Mouse (Mus musculus): ENCODE data around the gene Bcl9. TPM values are rescaled to one million over a fixed set of nuclear protein-coding genes. Genes with fewer than 3 reads are reported as not detected.

Bcl9 gene
- polyA plus RNA-seq, 1 experiment, result 4.9 TPM

DNA sequence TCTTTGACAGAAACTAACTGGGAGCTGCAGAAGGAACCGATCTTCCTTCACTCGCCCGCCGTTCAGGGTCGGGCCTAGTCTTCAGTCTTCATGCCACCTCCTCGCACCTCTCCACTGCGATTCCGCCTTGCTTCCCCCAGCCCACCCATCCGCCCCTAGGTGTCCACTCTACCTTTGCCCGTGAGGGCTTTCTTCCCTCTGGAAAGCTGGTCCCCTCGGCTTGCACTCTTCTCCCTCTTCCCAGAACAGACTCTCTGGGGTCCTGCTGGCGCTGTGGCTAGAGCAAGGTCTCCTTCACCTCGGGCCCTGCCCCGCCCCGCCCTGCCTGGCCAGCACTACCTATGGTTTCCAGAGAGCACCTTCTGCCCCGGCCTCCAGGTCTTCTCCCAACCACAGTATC, 69.7 kb downstream of the Bcl9 start:
- TF ChIP-seq FOSL1 (IDR thresholded peaks at IDR 0.05; ENCODE audit: insufficient read depth, low read length, poor library complexity, severe bottlenecking), result no peak
- TF ChIP-seq MYOG (IDR thresholded peaks at IDR 0.05; ENCODE audit: control insufficient read depth, extremely low read depth, insufficient read length), result no peak
- no peak for TF ChIP-seq CTCF (IDR thresholded peaks at IDR 0.05; ENCODE audit: control insufficient read depth, insufficient read depth, insufficient read length)
- no peak for TF ChIP-seq MAX (IDR thresholded peaks at IDR 0.05)
- no peak for TF ChIP-seq CEBPB (IDR thresholded peaks at IDR 0.05; ENCODE audit: low read depth)
- no peak for TF ChIP-seq USF1 (IDR thresholded peaks at IDR 0.05; ENCODE audit: low read depth)
- no peak for TF ChIP-seq MYOD1 (IDR thresholded peaks at IDR 0.05; ENCODE audit: control insufficient read depth, insufficient read length, low read depth)
- H3ac ChIP-seq (ENCODE audit: control insufficient read depth, insufficient read length, low read depth), result peak overlapping the region; percentile 68
- peaks cover 3% of the 10 kb centered on the region for H3K36me3 ChIP-seq (ENCODE audit: control insufficient read depth, insufficient read depth)
- no peaks in the 10 kb centered on the region for H3K79me2 ChIP-seq (ENCODE audit: control insufficient read depth, insufficient read depth)
- peak overlapping the region; percentile 36 for H3K4me3 ChIP-seq (ENCODE audit: insufficient read depth, poor library complexity, severe bottlenecking)
- H3K79me3 ChIP-seq (ENCODE audit: low read depth), result peaks cover 2% of the 10 kb centered on the region
- H3K27me3 ChIP-seq (ENCODE audit: control insufficient read depth, insufficient read depth, insufficient read length), result no peaks in the 10 kb centered on the region

DNA sequence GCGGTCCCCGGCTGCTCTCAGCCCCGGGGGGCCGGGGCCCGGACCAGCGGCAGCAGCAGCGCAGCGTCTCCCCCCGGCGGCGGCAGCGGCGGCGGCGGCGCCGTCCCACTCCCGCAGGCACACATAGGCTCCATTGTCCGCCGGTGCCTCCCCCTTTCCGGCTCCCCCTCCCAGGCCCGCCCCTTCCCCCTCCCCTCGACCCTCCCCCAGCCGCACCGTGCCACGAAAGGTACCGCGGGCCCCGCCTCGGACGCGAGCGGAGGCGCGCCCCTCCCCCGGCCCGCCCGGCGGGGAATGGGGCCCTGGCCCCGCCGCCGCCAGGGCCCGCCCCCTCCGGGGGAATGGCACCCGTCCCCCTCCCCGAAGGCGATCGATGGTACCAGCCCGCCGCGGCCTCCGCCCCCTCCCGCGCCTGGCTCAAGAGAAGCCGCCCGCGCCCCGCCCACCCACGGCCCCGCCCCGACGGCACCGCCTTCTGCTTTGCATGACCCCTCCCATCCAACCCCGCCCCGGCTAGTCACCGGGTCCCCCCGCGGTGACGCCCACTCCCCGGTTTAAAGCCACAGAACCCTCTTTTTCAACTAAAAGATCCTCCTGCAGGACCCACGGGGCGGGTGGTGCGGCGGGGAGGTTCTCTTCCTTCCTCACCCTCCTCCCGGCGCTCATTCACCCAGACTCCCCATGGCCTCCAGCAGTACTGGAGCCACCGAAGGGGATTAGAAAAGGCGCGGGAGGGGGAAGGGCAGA, 70.3 kb downstream of the Bcl9 start:
- TF ChIP-seq CTCF (IDR thresholded peaks at IDR 0.05; ENCODE audit: control insufficient read depth, insufficient read depth, insufficient read length) (peak; percentile 25), MYOD1 (IDR thresholded peaks at IDR 0.05; ENCODE audit: control insufficient read depth, insufficient read length, low read depth) (no peak)
- Histone ChIP-seq H3K79me2 (ENCODE audit: control insufficient read depth, insufficient read depth) (no peaks in the 10 kb centered on the region), H3K4me3 (ENCODE audit: insufficient read depth, poor library complexity, severe bottlenecking) (peak overlapping the region; percentile 53), H3K79me3 (ENCODE audit: low read depth) (peaks cover 2% of the 10 kb centered on the region), H3K27me3 (ENCODE audit: control insufficient read depth, insufficient read depth, insufficient read length) (no peaks in the 10 kb centered on the region), H3K36me3 (ENCODE audit: control insufficient read depth, insufficient read depth) (peaks cover 3% of the 10 kb centered on the region), H3ac (ENCODE audit: control insufficient read depth, insufficient read length, low read depth) (peak overlapping the region; percentile 74)

DNA sequence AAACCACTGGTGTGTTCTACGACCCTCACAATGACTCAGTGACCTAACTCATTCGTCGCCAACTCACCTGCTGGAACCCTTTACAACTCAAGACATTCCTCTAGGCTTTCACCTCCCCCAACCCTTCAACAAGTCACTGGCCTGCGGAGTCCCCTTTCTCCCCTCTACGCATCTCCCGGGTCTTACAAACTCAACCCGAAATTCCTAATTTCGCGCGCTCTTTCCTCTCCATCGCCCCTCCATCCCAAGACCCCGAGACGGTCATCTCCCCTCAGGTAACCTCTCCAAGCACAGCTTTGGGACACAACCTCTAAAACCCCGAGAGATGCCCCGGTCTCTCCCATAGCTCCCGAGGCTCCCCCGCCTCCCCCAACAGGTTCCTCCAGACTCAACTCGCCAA, 71.0 kb downstream of the Bcl9 start:
- H3K36me3 ChIP-seq (ENCODE audit: control insufficient read depth, insufficient read depth), result peaks cover 3% of the 10 kb centered on the region
- H3ac ChIP-seq (ENCODE audit: control insufficient read depth, insufficient read length, low read depth), result peak overlapping the region; percentile 74
- H3K27me3 ChIP-seq (ENCODE audit: control insufficient read depth, insufficient read depth, insufficient read length), result no peaks in the 10 kb centered on the region
- H3K79me3 ChIP-seq (ENCODE audit: low read depth), result peaks cover 2% of the 10 kb centered on the region
- peak overlapping the region; percentile 53 for H3K4me3 ChIP-seq (ENCODE audit: insufficient read depth, poor library complexity, severe bottlenecking)
- no peaks in the 10 kb centered on the region for H3K79me2 ChIP-seq (ENCODE audit: control insufficient read depth, insufficient read depth)
- no peak for TF ChIP-seq FOSL1 (IDR thresholded peaks at IDR 0.05; ENCODE audit: insufficient read depth, low read length, poor library complexity, severe bottlenecking)
- TF ChIP-seq CEBPB (IDR thresholded peaks at IDR 0.05; ENCODE audit: low read depth), result no peak
- TF ChIP-seq CTCF (IDR thresholded peaks at IDR 0.05; ENCODE audit: control insufficient read depth, insufficient read depth, insufficient read length), result no peak
- no peak for TF ChIP-seq MYOD1 (IDR thresholded peaks at IDR 0.05; ENCODE audit: control insufficient read depth, insufficient read length, low read depth)
- no peak for TF ChIP-seq MAX (IDR thresholded peaks at IDR 0.05)
- no peak for TF ChIP-seq USF1 (IDR thresholded peaks at IDR 0.05; ENCODE audit: low read depth)
- TF ChIP-seq MYOG (IDR thresholded peaks at IDR 0.05; ENCODE audit: control insufficient read depth, extremely low read depth, insufficient read length), result no peak

- no peaks in the 10 kb centered on the region for H3K79me2 ChIP-seq (ENCODE audit: control insufficient read depth, insufficient read depth)
- no peak overlapping the region for H3ac ChIP-seq (ENCODE audit: control insufficient read depth, insufficient read length, low read depth)
- no peaks in the 10 kb centered on the region for H3K27me3 ChIP-seq (ENCODE audit: control insufficient read depth, insufficient read depth, insufficient read length)
- no peak overlapping the region for H3K4me3 ChIP-seq (ENCODE audit: insufficient read depth, poor library complexity, severe bottlenecking)
- peaks cover 3% of the 10 kb centered on the region for H3K36me3 ChIP-seq (ENCODE audit: control insufficient read depth, insufficient read depth)
- TF ChIP-seq MYOG (IDR thresholded peaks at IDR 0.05; ENCODE audit: control insufficient read depth, extremely low read depth, insufficient read length) (no peak), CEBPB (IDR thresholded peaks at IDR 0.05; ENCODE audit: low read depth) (peak; percentile 16)
- peaks cover 2% of the 10 kb centered on the region for H3K79me3 ChIP-seq (ENCODE audit: low read depth)
These were observed 72.5 kb downstream of the Bcl9 start for GRCm38 (mm10) chr3:97225231-97225630.

GRCm38 (mm10) chr3:97223261-97223660, 74.5 kb downstream of the Bcl9 start:
- peaks cover 2% of the 10 kb centered on the region for H3K79me3 ChIP-seq (ENCODE audit: low read depth)
- peaks cover 3% of the 10 kb centered on the region for H3K36me3 ChIP-seq (ENCODE audit: control insufficient read depth, insufficient read depth)
- no peaks in the 10 kb centered on the region for H3K79me2 ChIP-seq (ENCODE audit: control insufficient read depth, insufficient read depth)
- TF ChIP-seq MAX (IDR thresholded peaks at IDR 0.05) (no peak), CEBPB (IDR thresholded peaks at IDR 0.05; ENCODE audit: low read depth) (no peak), CTCF (IDR thresholded peaks at IDR 0.05; ENCODE audit: control insufficient read depth, insufficient read depth, insufficient read length) (no peak), MYOD1 (IDR thresholded peaks at IDR 0.05; ENCODE audit: control insufficient read depth, insufficient read length, low read depth) (no peak), FOSL1 (IDR thresholded peaks at IDR 0.05; ENCODE audit: insufficient read depth, low read length, poor library complexity, severe bottlenecking) (no peak), USF1 (IDR thresholded peaks at IDR 0.05; ENCODE audit: low read depth) (no peak), MYOG (IDR thresholded peaks at IDR 0.05; ENCODE audit: control insufficient read depth, extremely low read depth, insufficient read length) (no peak)
- H3K4me3 ChIP-seq (ENCODE audit: insufficient read depth, poor library complexity, severe bottlenecking), result no peak overlapping the region
- no peak overlapping the region for H3ac ChIP-seq (ENCODE audit: control insufficient read depth, insufficient read length, low read depth)
- H3K27me3 ChIP-seq (ENCODE audit: control insufficient read depth, insufficient read depth, insufficient read length), result no peaks in the 10 kb centered on the region

GRCm38 (mm10) chr3:97215526-97215925, 82.2 kb downstream of the Bcl9 start:
- Histone ChIP-seq H3K36me3 (ENCODE audit: control insufficient read depth, insufficient read depth) (peaks cover 19% of the 10 kb centered on the region), H3K79me2 (ENCODE audit: control insufficient read depth, insufficient read depth) (no peaks in the 10 kb centered on the region), H3K79me3 (ENCODE audit: low read depth) (no peaks in the 10 kb centered on the region), H3K4me3 (ENCODE audit: insufficient read depth, poor library complexity, severe bottlenecking) (no peak overlapping the region), H3ac (ENCODE audit: control insufficient read depth, insufficient read length, low read depth) (no peak overlapping the region), H3K27me3 (ENCODE audit: control insufficient read depth, insufficient read depth, insufficient read length) (no peaks in the 10 kb centered on the region)
- TF ChIP-seq CTCF (IDR thresholded peaks at IDR 0.05; ENCODE audit: control insufficient read depth, insufficient read depth, insufficient read length) (no peak), MYOD1 (IDR thresholded peaks at IDR 0.05; ENCODE audit: control insufficient read depth, insufficient read length, low read depth) (no peak), MYOG (IDR thresholded peaks at IDR 0.05; ENCODE audit: control insufficient read depth, extremely low read depth, insufficient read length) (no peak), USF1 (IDR thresholded peaks at IDR 0.05; ENCODE audit: low read depth) (no peak), CEBPB (IDR thresholded peaks at IDR 0.05; ENCODE audit: low read depth) (no peak), FOSL1 (IDR thresholded peaks at IDR 0.05; ENCODE audit: insufficient read depth, low read length, poor library complexity, severe bottlenecking) (no peak), MAX (IDR thresholded peaks at IDR 0.05) (no peak)
